Mouse (Mus musculus): ENCODE data around the gene Dazl.

GRCm38 (mm10) chr17:50294726-50295125 lies 1.3 kb upstream of the Dazl start:
- TF ChIP-seq CTCF (IDR thresholded peaks at IDR 0.05; ENCODE audit: extremely low read depth, insufficient read depth, low read length), result no peak
- TF ChIP-seq POLR2A (IDR thresholded peaks at IDR 0.05; ENCODE audit: extremely low read depth, insufficient read depth, low read length), result no peak

Data from cortical plate, adult 2 months (tissue).